Mouse (Mus musculus) retina, adult 2 months (tissue): ENCODE data around the gene Capn5.
"Not testable (repeated sequence)": the region's sequence is repeated elsewhere in the genome, so short reads cannot be mapped to it uniquely, and the experiment has no call there.

ENCODE experiments used
- DNase-seq: peaks from one replicate; pipeline ENCODE4 v3.0.0-alpha.2; 2012; ENCODE audit warnings: low read depth, low spot score

Gene Capn5

DNA sequence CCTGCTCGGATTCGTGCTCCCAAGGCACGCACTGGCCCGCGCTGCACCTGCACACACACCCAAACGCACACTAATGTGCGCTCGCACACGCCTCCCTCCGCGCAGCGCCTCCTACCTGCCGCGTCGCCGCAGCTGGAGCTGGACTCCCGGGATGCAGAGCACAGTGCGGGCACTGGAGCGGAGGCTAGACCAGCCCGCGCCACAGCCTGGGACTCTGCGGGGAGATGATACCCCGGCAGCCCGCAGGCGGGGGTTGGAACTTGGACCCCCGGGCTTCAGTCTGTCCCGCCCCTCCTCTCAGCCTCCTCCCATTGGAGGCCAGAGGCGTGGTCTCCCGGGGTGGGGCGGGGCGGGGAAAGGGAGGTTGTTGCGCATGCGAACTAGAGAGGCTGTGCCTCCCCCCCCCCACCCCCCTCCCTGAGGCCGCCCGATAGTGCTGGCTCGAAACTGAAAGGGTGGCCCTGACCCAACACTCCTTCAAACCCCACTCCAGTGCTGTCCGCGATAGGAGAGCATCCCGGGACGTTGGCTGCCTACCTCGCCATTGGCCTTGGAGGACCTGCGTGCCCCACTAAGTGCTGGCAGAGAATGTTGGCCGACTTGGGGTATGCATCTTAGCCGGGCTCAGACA lies at the start of gene Capn5:
TSS of gene Capn5 (minus strand) at position 346 of the 631 bp plus-strand sequence.
- peak; percentile 40 for DNase-seq

DNA sequence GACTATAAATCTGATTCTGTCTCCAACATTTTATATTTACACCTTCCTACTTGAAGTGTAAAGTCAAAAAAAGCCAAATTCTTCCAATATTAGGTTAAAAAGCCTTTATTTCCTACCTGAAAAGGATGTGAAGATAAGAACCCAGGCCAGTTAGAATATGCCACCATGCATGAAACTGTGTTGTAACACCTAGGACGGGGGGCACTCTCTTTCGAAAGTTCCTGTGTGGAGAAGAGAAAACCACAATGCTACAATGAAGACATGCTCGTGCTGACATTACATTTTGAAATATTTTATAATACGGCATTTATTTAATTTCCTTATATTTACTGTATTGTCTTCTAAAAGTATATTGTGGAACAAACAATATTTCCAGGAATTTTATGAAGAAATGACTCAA lies 45.7 kb upstream of the Capn5 start:
- no peak for DNase-seq

DNA sequence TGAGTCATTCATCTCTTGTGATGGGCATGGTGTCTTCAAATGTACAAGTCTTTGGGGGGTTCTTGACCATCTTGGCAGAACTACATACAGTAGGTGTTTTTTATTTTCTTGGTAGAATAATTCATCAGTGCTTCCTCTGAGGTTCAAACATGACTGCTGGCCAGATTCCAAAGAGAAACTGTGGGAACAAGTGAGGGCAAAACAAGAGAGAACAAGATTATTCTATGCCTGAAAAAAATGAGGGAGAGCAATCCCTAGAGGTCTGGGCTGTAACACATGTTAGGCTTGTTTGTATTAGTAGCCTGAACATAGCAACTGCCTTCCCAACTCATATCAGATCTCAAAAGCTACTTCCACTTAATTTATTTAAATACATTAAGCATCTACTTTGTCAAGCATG lies 38.6 kb upstream of the Capn5 start:
- no peak for DNase-seq

DNA sequence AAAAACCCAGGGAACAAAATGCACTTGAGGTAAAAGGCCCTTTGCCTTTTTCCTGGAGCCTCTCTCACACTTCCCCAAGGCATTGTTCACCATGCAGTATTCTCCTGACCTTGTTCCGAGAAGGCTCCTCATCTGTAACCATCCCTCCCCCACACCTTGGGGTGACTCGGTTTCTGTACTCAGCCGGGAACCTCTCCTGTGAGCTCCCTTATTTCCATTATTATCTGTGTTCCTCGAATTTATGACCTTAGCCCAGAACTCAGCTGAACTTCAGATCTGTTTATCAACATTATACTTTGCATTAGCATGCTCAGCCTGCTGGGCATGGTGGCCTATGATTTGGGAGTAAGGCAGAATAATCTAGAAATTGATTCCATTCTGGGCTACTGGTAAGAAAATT lies 24.9 kb upstream of the Capn5 start:
- DNase-seq: no peak

DNA sequence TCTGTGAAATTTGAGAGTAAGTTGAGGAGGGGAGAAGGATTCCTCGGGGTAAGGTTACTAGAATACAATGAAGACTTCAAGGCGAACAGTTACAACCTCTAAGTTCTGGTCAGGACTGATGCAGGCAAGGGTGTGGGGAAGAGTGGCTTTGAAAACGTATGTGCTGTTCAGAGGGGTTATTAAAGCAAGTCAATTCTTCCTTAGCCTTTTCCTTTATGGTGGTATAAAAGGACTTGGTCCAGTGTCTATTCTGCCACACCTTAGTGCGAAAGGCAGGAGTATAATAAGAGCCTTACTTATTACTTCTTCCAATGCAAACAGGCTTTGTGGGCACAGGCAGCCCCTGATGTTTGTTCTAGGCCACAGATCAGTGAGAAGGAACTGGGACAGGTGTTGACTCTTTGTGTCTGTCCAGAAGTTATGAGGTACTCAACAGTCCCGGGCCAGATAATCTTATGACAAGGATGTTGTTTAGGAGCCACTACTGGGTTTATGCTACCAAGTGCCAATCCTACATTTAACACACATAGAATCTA lies 23.5 kb upstream of the Capn5 start:
- no peak for DNase-seq

DNA sequence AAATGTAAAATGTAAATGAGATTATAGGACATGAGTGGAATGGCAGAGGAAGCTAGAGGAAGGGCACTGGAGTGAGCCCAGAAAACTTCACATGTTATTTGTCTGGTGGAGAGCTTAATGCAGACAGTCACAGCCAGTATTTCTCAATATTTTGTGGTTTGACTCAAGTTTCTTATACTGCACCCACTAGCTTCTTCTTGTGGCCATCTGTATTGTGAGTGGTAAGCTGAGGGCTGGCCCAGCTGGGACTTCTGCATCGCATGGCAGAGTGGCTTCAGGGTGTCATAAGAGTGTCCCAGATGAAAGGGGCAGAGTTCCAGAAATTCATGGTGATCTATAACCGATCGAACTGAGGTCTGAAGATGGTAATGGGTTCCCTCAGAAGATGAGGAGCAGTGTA lies 22.3 kb upstream of the Capn5 start:
- no peak for DNase-seq

DNA sequence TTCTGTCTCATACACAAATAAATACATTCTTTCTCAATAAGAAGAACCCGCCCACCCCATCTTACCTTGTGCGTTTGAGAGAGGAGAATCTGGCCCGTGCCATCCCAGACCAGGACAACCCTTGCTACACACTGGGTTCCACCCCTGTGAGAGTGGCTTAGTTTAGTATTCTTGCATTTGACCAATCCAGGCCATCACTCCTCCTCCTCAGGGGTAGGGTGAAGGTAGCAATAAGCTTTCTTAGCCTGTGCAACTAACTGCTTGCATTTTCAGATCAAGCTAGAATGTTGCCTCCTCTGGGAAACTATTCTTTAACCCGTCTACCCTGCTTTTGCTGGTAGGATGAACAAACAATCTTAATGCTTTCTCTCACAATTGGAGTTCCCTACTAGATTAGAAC lies 21.3 kb upstream of the Capn5 start, which contains the start of gene B3gnt6:
TSS of gene B3gnt6 (minus strand) at position 101 of the 400 bp plus-strand sequence.
- DNase-seq: no peak

DNA sequence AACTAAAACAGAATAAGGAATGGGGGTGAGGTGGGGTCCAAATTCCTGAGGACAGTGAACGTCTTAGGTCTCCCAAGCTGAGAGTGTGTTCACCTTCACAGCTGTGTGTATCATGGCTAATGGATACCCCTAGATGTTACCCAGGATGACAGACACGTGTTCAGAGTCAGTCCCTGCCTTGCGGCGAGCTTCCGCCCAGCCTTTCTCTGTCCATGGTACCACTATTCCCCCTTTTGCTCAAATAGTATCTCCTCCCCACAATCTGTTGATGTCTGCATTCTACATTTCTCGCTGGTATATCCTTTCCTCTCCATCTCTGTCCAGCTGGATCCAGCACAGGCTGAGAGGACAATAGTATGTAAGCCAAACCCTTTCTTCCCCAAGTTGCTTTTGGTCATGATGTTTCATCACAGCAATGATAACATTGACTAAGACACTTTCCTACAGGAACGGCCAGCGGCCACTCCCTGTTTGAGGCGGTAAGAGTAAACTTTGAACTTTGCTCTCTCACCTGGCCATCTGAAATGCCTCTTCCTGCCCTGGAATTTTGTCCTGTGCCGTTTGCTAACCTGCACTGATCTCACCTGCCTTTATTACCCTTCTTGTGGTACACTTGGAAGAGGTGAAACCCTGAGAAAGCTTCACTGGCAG lies 17.2 kb upstream of the Capn5 start:
- no peak for DNase-seq

DNA sequence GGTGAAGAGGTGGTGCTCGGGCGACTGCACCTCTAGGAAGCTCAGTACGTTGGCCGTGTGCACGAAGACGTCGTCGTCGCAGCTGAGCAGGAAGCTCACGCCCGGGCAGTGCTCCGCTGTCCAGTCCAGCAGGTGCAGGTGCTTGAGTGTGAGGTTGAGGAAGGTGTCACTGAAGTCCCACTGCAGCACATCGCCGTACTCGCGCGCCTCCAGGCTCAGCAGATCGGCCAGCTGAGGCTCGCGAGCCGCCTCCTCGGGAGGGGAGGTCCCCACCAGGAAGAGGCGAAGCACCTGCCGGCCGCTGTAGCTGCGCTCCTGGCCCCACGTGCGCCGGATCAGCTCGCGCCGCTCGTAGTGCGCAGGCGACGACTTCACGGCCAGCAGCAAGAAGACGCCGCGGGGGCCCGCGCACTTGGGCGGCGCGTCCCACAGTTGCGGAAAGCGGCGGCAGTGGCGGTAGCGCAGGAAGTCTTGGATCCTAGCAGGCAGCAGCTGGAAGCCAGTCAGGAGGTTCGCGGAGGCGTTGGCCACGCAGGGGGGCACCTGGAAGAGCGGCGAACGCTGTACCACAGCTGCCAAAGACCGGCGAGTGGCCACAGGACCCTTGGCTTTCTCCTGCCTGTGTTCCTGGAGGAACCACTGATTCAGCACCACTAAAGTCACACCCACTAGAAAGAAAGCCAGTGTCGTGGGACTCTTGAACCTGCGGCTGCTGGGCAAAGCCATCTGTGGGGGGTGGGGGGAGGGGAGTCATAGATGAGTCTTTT lies 16.1 kb upstream of the Capn5 start:
- no peak for DNase-seq

DNA sequence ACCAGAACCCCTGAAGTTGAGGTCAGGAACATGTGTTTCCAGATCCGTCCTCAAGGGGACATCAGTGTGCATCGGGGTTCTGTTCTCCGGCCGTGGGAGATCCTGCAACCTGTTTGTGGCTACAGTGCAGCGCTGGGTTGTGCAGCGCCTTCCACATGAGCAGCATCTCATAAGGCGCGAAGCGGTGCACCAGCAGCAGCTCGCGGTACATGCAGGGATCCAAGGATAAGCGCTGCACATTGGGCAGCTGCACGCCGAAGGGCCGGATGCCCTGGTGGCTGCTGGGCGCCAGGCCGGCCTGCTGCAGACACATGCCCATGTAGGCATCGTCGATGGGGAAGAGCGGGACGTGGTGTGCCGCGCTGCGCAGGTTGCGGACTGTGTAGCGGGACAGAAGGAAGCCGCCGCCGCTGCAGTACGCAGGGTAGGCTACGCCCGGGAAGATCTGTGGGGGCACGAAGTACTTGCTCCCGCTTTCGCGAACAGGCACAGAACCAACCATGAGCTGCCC lies 15.5 kb upstream of the Capn5 start:
- no peak for DNase-seq

DNA sequence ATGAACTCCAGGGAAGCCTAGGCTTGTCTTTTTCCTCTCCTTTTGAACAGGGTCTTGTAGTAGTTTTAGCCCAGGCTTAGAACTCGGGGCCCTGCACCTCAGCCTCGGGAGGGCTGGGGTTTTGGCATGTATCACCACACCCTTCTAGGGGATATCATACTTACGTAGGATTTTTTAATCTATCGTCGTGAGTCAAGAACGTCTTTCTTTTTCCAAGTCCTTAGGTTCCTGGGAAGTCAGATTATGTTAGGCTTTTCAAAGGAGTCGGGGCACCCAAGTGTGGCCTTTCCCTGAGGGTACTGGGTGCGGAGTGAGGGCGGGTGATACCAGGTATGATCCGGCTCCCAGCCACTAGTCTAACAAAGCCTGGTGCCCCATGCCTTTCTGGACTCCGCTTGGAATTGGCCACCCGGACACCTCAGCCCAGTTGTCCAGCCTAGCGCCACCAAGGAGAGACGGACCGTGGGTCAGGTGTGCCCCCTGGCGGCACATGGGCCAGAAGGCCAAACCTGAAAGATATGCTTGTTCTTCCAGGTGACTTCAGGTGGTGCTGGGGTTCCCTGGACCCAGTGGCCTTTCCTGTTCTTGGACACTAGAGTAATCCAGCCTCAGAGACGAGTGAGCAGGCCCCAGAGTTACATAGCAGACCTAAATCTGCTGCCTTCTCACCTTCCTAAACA lies 13.6 kb upstream of the Capn5 start:
- no peak for DNase-seq

DNA sequence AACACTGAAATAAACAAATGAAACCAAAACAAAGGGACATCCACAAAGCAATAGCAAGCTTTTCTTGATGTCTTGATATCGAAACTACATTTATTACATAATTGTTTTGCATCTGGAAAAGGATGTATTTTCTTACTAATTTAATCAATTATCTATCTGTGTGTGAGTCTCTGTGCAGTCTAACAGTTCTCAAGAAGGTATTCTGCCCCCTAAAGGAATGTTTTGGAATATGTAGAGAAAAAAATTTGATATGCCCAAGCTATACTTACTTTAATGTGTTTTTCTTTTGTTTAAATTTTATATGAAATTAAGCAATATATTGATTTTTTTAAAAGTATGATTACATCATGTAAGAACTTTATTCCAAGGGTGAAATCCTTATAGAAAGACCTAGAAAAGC lies 12.5 kb upstream of the Capn5 start:
- no peak for DNase-seq

DNA sequence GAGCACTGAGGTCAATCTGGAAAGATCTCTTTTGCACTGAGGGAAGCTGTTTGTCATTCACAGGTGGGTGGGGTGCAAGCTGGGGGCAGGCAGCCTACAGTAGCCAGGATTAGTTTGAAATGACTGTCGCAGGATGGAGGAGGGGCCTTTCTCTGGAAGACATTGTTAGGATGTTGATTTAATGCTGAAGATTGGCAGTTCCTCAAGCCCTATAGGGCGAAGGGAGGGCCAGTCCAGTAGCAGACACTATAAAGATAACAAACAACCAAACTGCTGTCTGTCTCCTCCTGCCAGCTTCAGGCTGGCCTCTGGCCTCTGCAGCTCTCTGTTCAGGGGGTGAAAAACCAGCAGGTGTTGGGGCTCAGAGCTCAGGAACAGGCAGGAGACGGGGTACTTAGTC lies 11.7 kb upstream of the Capn5 start:
- no peak for DNase-seq

DNA sequence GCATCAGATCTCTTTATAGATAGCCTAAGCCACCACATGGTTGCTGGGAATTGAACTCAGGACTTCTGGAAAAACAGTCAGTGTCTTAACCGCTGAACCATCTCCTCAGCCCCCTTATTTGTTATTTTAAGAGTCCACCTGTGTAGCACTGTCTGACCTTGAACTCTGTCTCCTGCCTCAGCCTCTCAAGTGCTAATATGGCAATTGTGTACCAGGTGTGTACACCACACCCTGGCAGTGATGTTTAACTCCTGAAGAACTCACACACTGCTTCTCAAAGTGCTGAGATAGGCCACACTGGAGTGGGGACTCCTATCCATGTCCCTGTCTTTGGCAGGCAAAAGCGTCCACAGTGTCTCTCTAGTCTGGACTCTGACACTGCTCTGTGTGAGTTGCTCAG lies 10.6 kb upstream of the Capn5 start:
- no peak for DNase-seq

DNA sequence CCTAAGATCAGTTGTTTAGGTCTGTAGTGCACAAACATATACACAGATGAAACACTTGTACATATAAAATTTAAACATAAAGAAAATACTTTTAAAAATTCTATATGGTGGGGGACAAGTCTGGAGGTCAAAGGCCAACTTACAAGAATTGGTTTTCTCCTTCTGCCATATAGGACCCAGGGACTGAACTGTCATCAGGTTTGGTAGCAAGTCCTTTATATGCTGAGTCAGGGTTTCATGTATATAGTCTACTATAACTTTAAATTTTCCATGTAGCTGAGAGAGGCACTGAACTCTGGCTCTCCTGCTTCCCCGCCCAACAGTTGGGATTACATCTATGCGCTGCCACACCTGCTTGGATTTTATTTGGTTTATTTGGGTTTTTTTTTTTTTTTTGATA lies 10.2 kb upstream of the Capn5 start:
- no peak for DNase-seq

DNA sequence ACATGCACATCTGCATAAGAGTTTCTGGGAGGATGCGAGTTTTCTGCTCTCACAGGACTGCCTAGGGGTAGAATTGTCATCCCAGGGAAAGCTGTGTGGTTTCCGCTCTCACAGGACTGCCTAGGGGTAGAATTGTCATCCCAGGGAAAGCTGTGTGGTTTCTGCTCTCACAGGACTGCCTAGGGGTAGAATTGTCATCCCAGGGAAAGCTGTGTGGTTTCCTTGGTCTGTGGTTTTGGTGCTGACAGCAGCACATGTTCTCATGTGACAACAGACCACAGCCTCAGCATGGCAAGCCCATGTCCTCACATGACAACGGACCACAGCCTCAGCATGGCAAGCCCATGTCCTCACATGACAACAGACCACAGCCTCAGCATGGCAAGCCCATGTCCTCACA lies 9.3 kb upstream of the Capn5 start:
- DNase-seq: not testable (repeated sequence)

DNA sequence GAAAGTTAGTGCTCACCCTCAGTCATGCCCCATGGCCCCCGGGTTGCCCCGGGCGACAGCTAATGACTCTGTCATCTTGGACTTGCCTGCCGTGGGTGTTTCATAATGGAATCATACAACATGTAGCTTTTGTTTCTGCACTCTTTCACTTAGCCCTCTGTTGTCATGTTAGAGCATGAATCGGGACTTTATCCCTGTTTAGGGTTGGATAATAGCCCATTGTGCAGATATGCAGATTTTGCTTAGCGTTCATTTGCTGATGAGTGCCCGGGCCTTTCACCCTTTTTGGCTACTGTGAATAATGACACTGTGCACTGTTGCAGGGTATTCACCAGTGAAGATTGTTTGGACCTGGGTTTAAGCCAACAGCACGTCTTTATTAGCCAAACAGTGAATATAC lies 8.6 kb upstream of the Capn5 start:
- no peak for DNase-seq

DNA sequence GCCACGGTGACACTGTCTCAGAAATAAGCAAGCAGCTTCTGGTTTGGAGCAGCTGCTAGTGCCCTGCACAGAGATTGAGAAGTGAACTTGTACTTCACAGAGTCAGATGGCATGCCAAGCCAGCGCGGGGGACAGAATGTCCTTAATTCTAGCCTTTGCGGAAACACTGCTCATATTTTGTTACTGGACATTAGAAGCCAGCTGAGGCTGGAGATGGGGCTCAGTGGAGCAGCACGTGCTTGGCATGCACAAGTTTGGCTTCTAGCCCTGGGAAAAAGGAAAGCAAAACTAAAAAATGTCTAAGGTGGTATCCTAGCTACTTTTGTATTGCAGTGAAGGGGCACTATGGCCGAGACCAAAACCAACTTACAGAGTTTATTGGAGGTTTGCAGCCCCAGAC lies 7.3 kb upstream of the Capn5 start:
- DNase-seq: no peak

DNA sequence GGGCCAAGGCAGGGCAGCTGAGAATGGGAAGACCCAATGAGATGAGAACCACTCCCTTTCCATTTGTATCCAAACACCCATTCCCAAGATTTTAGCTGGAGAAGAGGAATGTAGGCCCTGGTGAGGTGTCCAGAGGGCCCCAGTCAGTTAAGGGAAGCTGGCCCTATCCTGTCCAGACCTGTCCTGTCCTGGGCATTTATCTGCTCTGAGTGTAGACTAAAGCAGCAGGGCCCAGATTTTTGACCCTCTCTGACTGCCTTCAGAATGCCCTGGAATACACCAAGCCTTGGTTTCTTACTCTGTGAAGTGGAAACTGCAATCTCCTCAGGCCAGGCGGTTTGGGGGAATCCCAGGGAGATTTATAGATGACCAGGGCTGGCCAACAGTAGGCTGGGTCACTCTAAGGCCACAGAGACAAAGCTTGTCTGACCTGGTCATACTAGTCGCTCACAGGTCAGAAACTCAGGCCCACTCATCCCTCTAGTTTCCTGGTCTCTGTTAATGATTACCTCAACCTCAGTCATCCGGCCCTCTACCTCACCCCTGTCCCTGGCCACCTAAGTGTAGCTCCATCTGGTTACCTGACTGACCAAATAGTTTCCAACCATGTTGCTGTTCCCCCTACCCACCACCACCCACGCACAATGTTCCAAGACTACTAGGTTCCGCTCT lies 622 bp upstream of the Capn5 start:
- DNase-seq: no peak

DNA sequence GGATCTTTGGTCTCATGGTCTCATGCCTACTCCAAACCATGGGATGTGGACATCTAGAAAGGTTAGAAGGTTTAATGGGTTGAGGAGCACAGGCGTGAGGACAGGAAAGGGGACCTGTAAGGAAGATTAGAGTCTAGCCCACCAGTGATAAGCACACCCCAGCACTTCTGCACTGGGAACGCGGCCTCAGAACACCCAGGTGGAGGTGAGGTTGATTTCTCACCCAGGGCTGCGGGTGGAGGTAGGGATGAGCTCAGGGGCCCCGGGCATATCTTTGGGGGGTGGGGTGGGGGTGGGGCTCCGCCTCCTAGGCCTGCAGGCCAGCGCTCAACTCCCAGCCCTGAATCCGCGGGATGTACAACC lies 527 bp downstream of the Capn5 start:
- no peak for DNase-seq

DNA sequence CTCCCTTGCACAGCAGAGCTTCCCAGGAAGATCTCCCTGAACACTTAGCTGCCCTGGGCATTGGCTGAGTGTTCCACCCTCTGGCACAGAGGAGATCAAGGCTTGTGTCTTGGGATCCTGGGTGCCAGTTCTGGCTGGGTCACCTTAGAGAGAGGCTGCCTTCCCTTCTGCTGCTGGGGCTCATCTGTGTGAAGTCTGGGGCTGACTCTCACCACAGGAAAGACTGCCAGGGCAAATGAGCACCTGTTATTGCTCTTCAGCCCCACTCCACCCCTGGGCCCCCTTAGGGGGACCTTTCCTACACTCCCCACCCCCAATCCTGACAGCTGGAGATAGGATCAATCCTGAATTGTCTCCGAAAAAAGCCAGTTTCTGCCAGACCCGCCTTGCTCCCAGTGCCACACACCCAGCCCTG lies 996 bp downstream of the Capn5 start:
- no peak for DNase-seq
